Mouse (Mus musculus): ENCODE measurements around the gene 9930021J03Rik. TPM values are rescaled to one million over a fixed set of nuclear protein-coding genes. Genes with fewer than 3 reads are reported as not detected.

9930021J03Rik gene
- total RNA-seq (2014; rRNA removed) (23.8 and 24.1 TPM in 2 replicates), polyA plus RNA-seq (2015; fragmentation: Nextera tagmentation; extraction: Ambion mirVana) (5.2 and 5.4 TPM in 2 replicates)

DNA sequence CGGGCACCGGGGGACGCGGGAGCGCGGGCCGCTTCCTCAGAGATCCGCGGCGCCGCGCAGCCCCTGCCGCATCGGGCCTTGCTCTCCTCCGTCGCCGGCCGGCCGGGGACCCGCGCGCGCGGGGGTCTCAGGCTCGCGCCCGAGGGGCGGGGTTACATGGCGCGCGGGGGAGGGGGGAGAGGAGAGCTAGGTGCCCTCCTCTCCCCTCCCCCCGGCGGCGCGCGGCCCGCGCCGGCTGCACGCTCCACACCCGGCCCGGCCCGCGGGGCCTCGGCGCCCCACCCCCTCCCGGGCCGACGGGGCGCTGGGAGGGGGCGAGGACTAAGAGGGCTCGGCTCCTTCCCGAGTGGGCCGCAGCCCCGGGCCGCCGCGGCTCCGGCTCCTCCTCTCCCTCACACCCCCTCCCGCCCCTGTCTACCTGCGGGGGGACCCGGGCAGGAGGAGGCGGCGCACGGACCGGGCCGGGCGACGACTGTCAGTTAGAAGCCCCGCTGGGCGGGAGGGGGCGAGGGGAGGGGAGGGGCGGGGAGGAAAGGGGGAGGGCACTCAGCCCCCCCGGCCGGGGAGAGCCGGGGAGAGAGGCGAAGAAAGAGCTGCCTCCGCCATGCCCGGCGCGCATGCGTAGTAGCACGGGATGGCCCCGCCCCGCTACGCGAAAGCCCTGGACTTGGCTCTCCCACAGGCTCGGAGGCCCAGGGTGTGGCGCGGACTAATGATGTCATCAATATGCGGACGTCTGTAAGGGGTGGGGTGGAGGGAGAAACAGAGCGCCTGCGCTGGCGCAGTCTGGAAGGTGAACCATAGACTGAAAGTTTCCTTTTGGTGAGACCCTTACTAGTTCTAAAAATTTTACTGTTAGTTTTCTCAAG, at the start of gene 9930021J03Rik:
Gene 9930021J03Rik, minus strand, starts transcription at position 73 of the 869 bp plus-strand sequence.
- peak; percentile 94 for ATAC-seq
- WGBS: under 1% methylated on average over 49 of the region's 95 CpGs

DNA sequence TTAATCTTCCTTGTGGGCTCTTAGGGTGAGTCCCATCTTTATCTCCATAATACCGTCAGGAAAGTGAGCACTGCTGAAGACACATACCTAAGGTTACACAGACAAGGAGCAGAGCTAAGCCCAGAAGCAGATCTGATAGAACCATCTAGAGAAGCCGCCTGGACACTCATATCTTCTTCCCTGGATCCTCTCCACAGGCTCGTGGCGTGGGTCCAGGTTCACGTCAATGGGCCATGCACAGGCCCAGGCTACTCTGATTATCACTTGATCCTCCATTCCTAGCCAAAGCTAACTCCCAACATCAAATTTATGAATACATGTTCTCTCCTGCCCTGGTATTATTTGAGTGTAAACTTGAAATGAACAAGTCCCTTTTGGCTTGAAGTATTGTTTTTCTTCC, 47.9 kb upstream of the 9930021J03Rik start:
- Histone ChIP-seq H3K4me1 (ENCODE audit: insufficient read depth, low read length) (no peaks in the 10 kb centered on the region), H3K4me3 (ENCODE audit: low read length) (no peak overlapping the region), H3K4me2 (ENCODE audit: low read depth, low read length) (no peak overlapping the region), H3K9ac (replicated peaks; ENCODE audit: low read length) (no peak overlapping the region), H3K36me3 (ENCODE audit: insufficient read depth, low read length) (no peaks in the 10 kb centered on the region), H3K27me3 (ENCODE audit: insufficient read depth, low read length) (no peaks in the 10 kb centered on the region), H3K27ac (no peak overlapping the region), H3K9me3 (ENCODE audit: low read length) (no peaks in the 10 kb centered on the region)
- no peak for TF ChIP-seq CTCF (IDR thresholded peaks at IDR 0.05; ENCODE audit: low read depth)
- ATAC-seq (no peak), DNase-seq (ENCODE audit: low spot score) (no peak)
- WGBS: 85% methylated on average over 5 of the region's 5 CpGs

More for the DNA sequence above, at the start of gene 9930021J03Rik:
- TF ChIP-seq CTCF (IDR thresholded peaks at IDR 0.05; ENCODE audit: low read depth): no peak
- Histone ChIP-seq H3K4me2 (ENCODE audit: low read depth, low read length) (peak within 1 kb of the TSS; percentile 91), H3K4me3 (ENCODE audit: low read length) (peak within 1 kb of the TSS; percentile 83), H3K27me3 (ENCODE audit: insufficient read depth, low read length) (no peaks in the 10 kb centered on the region), H3K9ac (replicated peaks; ENCODE audit: low read length) (peak within 1 kb of the TSS; percentile 88), H3K4me1 (ENCODE audit: insufficient read depth, low read length) (peaks cover 14% of the 10 kb centered on the region; the same call in 1 of the 2 replicates), H3K36me3 (ENCODE audit: insufficient read depth, low read length) (peaks cover 8% of the 10 kb centered on the region), H3K9me3 (ENCODE audit: low read length) (no peaks in the 10 kb centered on the region), H3K27ac (peak within 1 kb of the TSS; percentile 97)
- DNase-seq (ENCODE audit: low spot score): peak; percentile 100

DNA sequence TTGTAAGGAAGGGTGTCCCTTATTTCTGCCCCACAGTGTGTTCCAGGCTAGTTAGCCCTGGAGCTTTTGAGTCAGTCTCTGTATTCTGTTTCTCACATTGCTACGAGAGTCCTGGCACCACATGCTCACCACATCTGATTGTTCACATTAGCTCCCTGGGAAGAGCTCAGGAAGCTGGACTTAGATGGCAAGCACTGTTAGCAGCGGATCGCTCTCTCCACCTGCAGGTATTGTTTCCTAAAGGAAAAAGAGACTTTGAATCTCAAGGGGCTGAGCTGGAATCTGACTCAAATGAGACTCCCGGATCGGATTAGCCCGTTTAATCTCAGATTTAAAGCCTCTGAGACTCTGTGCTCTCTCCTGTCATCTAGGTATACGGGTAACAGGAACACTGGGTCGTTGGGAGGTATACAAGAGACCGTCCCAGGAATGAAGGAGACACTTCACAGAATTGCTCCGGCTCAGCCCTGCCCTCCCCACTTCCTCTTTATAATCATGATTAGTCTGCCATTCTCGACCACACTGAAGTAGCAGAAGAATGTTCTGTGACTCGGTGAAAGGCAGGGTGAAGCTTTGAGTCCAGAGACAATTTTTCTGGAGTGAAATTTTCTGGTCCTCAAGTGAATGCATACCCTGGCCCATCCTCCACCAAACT, 45.4 kb upstream of the 9930021J03Rik start:
- no peak for TF ChIP-seq CTCF (IDR thresholded peaks at IDR 0.05; ENCODE audit: low read depth)
- Histone ChIP-seq H3K4me2 (ENCODE audit: low read depth, low read length) (no peak overlapping the region), H3K4me1 (ENCODE audit: insufficient read depth, low read length) (no peaks in the 10 kb centered on the region), H3K4me3 (ENCODE audit: low read length) (no peak overlapping the region), H3K36me3 (ENCODE audit: insufficient read depth, low read length) (no peaks in the 10 kb centered on the region), H3K9ac (replicated peaks; ENCODE audit: low read length) (no peak overlapping the region), H3K27ac (no peak overlapping the region), H3K9me3 (ENCODE audit: low read length) (no peaks in the 10 kb centered on the region), H3K27me3 (ENCODE audit: insufficient read depth, low read length) (no peaks in the 10 kb centered on the region)
- ATAC-seq (no peak), DNase-seq (ENCODE audit: low spot score) (no peak)
- 53% methylated on average over 12 of the region's 12 CpGs for WGBS

DNA sequence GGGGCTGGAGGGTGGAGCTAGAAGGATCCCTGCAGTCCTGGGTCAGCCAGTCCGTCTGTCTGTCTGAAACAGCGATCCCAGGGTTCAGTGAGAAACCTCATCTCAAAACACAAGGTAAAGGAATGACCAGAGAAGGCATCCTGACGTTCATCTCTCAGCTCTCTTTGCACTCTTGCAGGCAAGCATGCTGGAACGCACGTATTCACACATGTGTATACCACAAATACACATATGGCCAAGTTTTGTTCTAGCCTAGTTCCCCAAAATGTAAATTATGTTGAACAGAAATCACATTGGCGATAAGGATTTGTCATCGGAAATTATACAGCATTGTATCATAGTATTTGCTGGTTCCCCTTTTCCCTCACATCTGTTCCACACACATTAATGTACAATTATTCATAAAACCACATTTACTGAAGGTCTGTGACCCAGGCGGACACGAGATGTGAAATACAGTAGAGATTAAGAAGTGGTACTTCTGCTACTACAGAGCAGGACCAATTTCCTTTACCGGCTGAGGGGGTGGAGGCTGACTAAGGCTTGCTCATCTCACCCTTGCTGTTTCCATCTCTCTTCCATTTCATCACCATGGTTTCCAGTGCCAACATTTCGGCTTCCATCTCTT, 44.2 kb upstream of the 9930021J03Rik start:
- Histone ChIP-seq H3K27ac (no peak overlapping the region), H3K9ac (replicated peaks; ENCODE audit: low read length) (no peak overlapping the region), H3K4me2 (ENCODE audit: low read depth, low read length) (no peak overlapping the region), H3K4me1 (ENCODE audit: insufficient read depth, low read length) (no peaks in the 10 kb centered on the region; the same call in 1 of the 2 replicates), H3K36me3 (ENCODE audit: insufficient read depth, low read length) (no peaks in the 10 kb centered on the region), H3K9me3 (ENCODE audit: low read length) (no peaks in the 10 kb centered on the region), H3K4me3 (ENCODE audit: low read length) (no peak overlapping the region), H3K27me3 (ENCODE audit: insufficient read depth, low read length) (no peaks in the 10 kb centered on the region)
- TF ChIP-seq CTCF (IDR thresholded peaks at IDR 0.05; ENCODE audit: low read depth): no peak
- WGBS: 80% methylated on average over 11 of the region's 11 CpGs
- no peak for ATAC-seq
- DNase-seq (ENCODE audit: low spot score): no peak

DNA sequence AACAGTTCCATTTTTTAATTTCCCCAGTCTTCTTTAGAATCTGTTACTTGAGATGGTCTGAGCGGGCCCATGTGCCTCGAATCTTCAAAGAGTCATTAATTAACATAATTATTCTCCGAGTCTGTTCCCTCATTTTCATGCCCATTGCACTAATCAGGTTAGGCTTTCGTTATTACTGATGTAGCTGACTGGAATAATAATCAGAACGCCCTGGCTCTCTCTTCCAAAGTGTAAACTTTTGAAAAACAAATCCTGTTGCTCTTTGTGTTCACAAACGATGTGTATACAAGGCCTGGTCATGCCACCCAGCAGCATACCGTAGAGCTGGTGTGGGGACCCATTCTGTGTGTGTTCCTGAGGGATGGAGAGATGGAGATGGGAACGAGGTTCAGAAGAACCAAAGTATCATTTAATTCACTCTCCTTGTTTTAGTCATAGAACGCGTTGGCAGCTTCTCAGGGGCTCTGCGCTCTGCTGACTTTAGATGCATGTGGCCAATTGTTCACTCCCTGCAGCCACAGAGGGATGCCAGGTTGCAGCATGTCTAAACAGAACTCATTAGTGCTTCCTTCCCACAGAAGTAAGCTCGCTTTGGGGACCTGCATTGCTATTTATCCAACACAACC, 38.4 kb upstream of the 9930021J03Rik start:
- Histone ChIP-seq H3K27me3 (ENCODE audit: insufficient read depth, low read length) (no peaks in the 10 kb centered on the region), H3K9ac (replicated peaks; ENCODE audit: low read length) (no peak overlapping the region), H3K27ac (peak overlapping the region; percentile 81), H3K4me3 (ENCODE audit: low read length) (no peak overlapping the region), H3K36me3 (ENCODE audit: insufficient read depth, low read length) (no peaks in the 10 kb centered on the region), H3K4me1 (ENCODE audit: insufficient read depth, low read length) (peaks cover 17% of the 10 kb centered on the region; the same call in 1 of the 2 replicates), H3K9me3 (ENCODE audit: low read length) (no peaks in the 10 kb centered on the region), H3K4me2 (ENCODE audit: low read depth, low read length) (peak overlapping the region; percentile 27; the same call in 1 of the 2 replicates)
- TF ChIP-seq CTCF (IDR thresholded peaks at IDR 0.05; ENCODE audit: low read depth): no peak
- ATAC-seq (peak; percentile 87), DNase-seq (ENCODE audit: low spot score) (peak; percentile 79)
- 18% methylated on average over 12 of the region's 12 CpGs for WGBS

- no peaks in the 10 kb centered on the region for H3K36me3 ChIP-seq (ENCODE audit: insufficient read depth, low read length)
- 18% methylated on average over 5 of the region's 5 CpGs for WGBS
- ATAC-seq: peak; percentile 84
- no peak overlapping the region for H3K4me2 ChIP-seq (ENCODE audit: low read depth, low read length)
- H3K4me1 ChIP-seq (ENCODE audit: insufficient read depth, low read length): peaks cover 17% of the 10 kb centered on the region; the same call in 1 of the 2 replicates
- no peak for TF ChIP-seq CTCF (IDR thresholded peaks at IDR 0.05; ENCODE audit: low read depth)
- peak overlapping the region; percentile 81 for H3K27ac ChIP-seq
- peak; percentile 55 for DNase-seq (ENCODE audit: low spot score)
- H3K4me3 ChIP-seq (ENCODE audit: low read length): no peak overlapping the region
- no peaks in the 10 kb centered on the region for H3K9me3 ChIP-seq (ENCODE audit: low read length)
- H3K9ac ChIP-seq (replicated peaks; ENCODE audit: low read length): no peak overlapping the region
- H3K27me3 ChIP-seq (ENCODE audit: insufficient read depth, low read length): no peaks in the 10 kb centered on the region
These were observed 37.8 kb upstream of the 9930021J03Rik start for GRCm38 (mm10) chr19:29843641-29844035.
